Mouse (Mus musculus): ENCODE measurements at regions not wholly inside any gene's neighbourhood (a gene's known extent, or its start where the extent isn't known, plus 50 kb on each side); places are given as distances from the start of the nearest gene placed in this dataset.

- TF ChIP-seq CTCF (IDR thresholded peaks at IDR 0.05) (no peak), EP300 (IDR thresholded peaks at IDR 0.05) (no peak)
Observed at GRCm38 (mm10) chr3:37956543-37956942, 232.3 kb upstream of the Gm5148 start.
